Mouse (Mus musculus) gonadal fat pad, adult 2 months (tissue): ENCODE results near the gene Leo1. TPM values are rescaled to one million over a fixed set of nuclear protein-coding genes. Genes with fewer than 3 reads are reported as not detected.
"Not testable (repeated sequence)": the region's sequence is repeated elsewhere in the genome, so short reads cannot be mapped to it uniquely, and the experiment has no call there.

Experiments used
- DNase-seq: peaks from one replicate; pipeline ENCODE4 v3.0.0-alpha.2; 2012; ENCODE audit warnings: low read depth
- polyA plus RNA-seq: library from polyadenylated mRNA; depleted of rRNA; stranded (reverse); fragments of >200 nt; gene quantifications from 2 replicates; pipeline ENCODE4 v1.2.3, GENCODE M21; 2012; rRNA removed

The Leo1 gene
- polyA plus RNA-seq, 1 experiment = 4.0 TPM

DNA sequence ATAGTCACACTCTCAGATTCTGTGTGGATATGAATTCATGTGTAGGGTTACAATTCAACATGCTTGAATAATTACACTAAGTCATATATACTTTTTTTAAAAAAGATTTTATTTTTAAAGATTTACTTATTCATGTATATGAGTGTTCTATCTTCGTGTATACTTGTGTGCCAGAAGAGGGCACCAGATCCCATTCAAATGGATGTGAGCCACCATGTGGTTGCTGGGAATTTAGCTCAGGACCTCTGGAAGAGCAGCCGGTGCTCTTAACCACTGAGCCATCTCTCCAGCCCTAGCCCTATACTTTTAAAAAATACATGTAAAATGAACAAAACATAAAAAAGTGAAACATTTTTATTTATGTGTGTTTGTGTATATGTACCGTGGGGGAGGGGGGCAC is 26.3 kb downstream of the Leo1 start:
- DNase-seq = no peak

DNA sequence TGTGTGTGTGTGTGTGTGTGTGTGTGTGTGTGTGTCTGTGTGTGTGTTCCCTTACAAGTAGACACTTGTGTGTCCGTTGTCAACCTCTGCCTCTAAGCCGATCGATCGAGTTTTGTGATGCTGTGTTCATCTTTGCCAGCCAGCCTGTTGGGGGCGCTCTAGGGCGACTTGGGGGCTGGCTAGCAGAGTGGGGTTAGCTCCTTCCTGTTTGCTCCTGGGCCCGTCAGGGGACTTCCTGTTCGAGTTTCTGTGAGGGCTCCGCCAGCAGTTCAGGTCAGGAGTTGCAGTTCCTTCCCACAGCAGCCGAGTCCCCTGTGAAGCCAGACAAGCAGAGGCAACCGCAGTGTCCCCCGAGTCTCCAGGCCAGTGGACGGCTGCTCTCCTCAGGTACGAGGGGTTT is 27.0 kb downstream of the Leo1 start:
- no peak for DNase-seq

DNA sequence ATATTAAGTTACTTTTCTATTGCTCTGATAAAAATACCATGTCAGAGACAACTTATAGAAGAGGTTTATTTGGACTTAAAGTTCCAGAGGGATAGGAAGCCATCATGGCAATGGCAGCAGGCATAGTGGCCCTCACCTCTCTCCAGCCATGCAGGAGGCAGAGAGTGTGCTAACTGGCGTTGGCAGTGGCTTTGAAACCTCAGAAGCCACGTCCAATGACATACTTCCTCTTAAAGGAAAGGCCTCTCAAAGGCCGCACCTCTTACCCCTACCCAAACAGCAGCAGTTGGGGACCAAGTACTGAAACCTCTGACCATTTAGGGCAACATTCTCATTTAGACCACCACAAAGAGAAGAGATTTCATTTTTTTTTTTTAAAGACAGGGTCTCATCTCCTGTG is 35.9 kb downstream of the Leo1 start:
- DNase-seq = no peak

DNA sequence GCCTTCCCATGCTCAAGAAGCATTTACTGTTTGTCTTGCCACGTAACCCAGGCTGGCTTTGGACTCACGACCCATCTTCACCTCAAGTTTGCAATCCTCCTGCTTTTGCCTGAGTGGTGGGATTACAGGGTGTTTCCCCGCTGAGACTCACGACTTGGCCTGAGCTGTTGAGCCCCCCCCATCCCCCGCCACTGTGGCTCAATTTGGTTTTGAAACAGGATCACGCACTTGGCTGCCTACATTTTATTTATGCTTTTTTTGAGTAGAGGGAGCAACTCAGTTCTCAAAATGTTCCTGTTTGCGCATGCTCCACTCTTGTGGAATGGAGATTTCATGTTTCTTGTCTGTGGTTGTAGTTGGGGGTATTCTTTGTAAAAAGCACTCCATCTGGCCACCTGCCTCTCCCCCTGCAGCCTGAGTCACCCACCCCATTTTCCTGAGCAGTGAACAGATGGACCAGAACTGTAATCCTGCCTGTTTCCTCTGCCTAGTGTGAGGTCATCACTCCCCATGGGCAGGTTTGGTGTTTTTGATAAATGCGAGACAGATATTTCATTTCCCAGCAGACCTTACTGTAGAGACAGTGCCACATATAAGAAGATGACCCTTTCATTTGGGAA is 37.9 kb downstream of the Leo1 start:
- no peak for DNase-seq

DNA sequence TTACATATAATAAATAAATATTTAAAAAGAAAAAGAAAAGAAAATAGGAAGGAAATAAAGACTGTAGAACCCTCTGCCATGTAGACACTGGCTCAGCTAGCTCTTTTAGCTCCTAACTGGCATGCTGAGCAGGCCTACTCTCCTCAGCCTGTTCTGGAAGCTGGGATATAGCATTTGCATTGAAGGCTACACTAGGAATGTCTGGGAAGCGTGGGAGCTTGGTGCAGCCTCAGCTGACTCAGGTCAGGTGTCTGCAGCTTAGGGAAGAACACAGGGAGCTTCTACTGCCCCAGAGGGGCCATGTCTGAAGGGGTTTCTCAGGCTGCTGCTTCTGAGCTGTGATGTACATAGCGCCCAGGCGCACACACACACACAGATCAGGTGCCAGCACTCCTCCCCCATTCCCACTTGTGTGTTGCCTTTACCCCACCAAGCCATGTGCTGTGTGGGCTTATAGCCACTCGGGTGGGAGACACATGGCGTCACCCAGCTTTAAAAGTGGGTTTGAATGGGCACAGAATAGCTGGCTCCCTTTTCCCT is 39.3 kb downstream of the Leo1 start:
- DNase-seq = no peak

DNA sequence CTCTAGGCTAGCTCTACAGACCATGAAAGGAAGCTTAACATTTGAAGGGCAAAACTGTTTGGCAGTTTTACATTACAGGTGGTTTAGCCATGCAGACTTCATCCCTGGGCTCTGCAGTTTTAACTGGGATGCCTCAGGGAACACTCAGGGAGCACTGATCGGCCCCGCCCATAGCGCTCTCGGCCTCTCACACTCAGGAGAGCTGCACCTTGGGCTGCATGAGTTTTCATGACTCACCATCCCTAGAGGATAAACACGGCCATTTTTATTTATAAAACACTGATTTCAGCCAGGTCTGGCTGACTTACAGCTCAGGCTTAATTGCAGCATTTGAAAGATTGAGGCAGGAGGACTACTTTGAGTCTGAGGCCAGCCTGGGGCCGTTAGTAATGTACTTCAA is 43.9 kb downstream of the Leo1 start:
- no peak for DNase-seq

DNA sequence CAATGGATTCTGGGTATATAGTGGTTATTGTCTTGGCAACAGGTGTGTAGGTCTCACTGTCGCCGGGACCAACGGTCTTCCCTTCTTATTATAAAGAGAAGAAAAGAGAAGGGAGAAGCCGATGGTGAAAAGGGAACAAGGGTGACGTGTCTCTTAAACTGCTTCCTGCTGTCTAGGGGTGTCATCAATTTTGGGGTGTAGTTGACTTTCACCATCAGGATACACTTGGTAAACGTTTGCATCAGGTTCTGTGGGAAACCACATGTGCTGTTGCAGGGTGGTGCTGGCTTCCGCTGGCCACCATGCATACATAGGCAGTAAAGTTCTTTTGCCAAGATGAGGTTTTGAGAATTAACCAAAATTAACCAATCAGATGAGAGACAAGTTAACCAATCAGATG is 46.9 kb downstream of the Leo1 start:
- DNase-seq = not testable (repeated sequence)

DNA sequence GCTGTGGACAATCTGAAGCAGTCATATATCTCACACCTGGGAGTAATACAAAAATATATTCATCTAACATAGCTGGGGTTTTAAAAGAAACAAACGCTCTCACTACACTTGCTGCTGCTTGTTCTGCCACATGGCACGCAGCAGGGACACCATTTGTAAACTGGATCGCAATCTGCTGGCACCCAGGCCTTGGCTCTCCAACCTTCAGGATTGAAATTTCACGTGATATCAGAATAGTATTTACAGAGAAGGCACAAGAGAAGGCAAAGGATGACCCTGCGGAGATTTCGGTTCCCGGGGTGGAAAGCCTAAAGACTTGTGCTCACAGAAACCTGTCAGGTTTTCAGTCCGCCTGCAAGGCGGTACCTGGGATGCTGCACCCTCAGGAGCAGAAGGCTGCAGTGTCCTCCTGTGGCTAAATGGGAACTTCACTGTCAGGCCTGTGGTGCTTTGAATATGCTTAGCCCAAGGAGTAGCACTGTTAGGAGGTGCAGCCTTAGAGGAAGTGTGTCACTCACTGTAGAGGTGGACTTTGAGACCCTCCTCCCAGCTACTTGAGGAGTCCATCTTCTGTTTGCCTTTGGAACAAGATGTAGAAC is 53.2 kb downstream of the Leo1 start:
- DNase-seq = no peak

DNA sequence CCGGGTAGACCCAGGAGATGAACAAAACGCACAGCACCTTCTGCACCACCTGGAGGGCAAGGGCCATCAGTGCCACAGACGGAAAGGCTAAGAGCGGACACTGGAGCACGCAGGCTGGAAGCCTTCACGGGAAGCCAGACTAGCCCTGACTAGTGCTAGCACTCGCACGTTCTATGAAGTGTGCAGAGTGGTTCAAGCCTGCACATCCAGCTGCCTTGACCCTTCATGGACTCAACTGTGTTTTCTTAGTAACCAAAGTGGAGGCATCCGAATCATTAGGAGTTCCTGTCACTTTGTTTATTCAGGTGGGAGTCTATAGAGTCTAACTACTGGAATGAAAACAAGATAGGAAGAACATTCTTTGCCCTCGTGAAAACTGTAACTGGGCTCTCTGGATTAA is 54.6 kb downstream of the Leo1 start:
- no peak for DNase-seq

DNA sequence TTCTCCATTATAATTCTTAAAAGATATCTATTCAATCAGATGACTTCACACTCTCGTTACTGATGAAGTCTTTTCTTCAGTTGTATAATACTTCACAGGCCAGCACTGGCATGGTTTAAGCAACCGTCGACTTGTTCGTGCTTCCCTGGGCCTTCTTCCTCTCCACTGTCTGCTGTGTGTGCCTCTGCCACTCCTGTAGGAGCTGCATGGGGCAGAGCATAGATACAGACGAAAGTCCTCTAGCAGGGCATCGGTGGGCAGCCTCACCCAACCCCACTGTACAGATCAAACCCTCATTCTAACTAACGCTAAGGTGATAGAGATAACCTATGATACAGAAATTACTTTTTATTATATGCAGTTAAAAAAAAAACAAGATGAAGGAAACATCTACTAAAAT is 57.2 kb downstream of the Leo1 start:
- DNase-seq = no peak

DNA sequence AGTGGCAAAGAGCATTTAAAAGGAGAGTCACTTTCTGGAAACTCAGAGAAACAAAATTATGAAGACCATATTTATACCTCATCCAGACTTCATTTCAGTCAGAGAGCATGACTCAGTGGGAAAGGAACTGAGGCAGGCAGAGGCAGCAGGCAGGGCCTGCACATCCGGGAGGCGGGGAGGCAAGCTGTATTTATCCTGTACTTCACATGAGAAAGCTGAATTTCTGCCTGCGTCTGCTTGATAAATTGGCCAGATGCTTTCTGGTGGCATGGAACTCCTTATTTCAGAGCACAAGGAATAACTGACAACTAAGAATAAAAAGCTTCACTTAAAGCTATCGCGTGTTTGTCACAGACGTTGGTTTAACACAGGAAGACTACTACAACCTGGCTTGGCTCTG is 63.0 kb downstream of the Leo1 start:
- DNase-seq = no peak

DNA sequence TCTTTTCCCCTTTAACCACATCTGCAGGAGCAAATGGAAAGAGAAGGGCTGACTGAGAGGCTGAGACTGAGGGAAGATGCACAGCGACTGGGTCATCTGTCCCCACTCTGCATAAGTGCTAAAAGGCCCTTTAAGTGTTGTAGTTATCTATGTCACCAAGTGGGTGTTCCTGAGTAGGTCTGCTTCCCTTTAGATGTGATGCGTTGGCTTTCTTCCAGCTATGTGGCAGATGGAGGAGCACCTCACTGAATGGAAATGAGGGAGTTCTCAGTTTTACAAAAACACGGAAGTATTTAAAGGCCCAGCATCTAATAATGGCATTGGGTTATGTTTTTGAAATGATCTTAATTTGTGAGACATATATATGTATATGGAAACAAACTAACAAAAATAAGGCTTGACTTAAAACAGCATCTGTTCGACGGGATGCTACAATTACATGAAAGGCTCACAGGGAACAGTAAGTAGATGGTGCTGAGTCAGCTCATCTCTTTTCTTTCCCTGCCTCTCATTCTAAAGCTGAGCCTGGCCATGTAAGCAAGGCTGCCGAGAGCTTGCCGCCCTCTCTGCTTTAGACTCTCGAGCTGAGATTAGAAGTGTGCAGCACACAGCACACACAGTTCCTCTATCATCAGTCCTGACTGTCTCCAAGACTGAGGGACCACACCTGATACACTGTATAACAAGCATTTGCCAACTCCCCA is 70.1 kb downstream of the Leo1 start:
- DNase-seq = no peak

DNA sequence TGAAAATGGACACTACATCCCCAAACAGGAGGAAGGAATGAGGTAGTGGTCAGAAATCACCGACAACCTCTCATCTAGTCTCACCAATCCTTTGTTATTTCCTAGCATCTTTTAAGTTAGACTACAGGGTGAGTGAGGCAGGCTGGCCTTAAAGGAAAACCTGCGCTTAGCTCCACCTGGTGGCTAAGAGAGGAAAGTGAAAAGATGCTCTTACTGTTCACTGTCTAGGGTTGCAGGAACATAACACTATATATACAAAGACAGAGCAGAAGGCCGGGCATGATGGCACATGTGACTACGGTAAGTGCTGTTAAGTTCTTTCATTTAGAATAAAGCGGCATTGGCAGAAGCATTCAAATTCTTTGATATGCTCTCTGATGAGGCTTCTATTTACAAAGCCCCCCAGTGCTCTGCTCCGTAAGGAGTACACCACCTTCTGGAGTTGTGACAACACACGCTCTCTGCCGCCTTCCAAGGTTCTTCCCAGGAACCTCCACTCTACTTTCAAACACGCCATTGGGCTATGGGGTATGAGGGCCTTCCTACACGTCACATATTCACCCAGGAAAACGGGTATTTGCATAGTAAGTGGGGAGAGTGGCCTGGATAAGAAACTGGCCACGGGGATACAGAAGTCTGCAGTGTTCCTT is 74.3 kb downstream of the Leo1 start:
- DNase-seq = no peak

Other genes starting within 250 kb of the Leo1 start
- 2.2 and 2.3 TPM in 2 replicates for gene Myo5c, start 209.5 kb upstream of the Leo1 start, polyA plus RNA-seq
- 31.8 and 43.6 TPM in 2 replicates for gene Gnb5, start 135.2 kb upstream of the Leo1 start, polyA plus RNA-seq
- gene Bcl2l10, start 93.8 kb upstream of the Leo1 start, polyA plus RNA-seq = 0.29 and 1.0 TPM in 2 replicates
- gene Mapk6, start 31.5 kb upstream of the Leo1 start, polyA plus RNA-seq = 36.2 and 36.9 TPM in 2 replicates
- 24.7 and 28.1 TPM in 2 replicates for gene Tmod3, start 118.1 kb downstream of the Leo1 start, polyA plus RNA-seq
- 1.6 and 1.7 TPM in 2 replicates for gene Tmod2, start 169.8 kb downstream of the Leo1 start, polyA plus RNA-seq
- 10.2 and 14.8 TPM in 2 replicates for gene Lysmd2, start 184.2 kb downstream of the Leo1 start, polyA plus RNA-seq
- gene Scg3, start 242.5 kb downstream of the Leo1 start, polyA plus RNA-seq = 1.8 and 2.1 TPM in 2 replicates